Comparison of ENCODE assay signal across 16 mouse cellular contexts in the genomic region with DNA sequence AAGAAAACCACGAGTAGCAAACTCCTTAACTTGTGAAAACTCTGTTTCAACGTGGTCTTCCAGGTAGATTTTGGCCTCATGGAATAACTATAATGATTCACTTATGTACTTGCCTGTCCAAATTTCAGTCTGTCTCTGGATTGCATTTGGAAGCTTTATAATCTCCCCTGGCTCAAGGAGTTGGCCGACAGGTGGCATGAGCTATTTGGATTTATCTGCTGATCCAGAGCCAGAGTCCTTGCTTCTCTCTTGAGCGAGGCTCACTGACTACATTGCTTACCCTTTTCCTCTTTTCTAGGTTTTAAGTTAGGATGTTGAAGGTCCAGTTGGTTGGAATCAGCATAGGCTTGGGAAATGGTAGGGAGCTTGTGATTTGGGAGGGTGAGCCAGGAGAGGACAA.
DNase-seq lines count a peak whose midpoint lies in the region.
"Had no signal": no experiment of that assay in that cellular context is flagged by ENCODE, and none has a peak within 500 bp of the region (broad histone marks: within the 10 kb centered on the region; RNA-seq: fewer than 3 reads in every experiment).

No protein-coding gene starts in this region.

- H3K27me3 ChIP-seq in heart, embryonic 10.5 days (ENCODE audit: insufficient read depth, poor library complexity, severe bottlenecking): no peaks in the 10 kb centered on the region
- H3K27me3 ChIP-seq: embryonic facial prominence, embryonic 13.5 days; forebrain, embryonic 12.5 days; hindbrain, embryonic 13.5 days; intestine, embryonic 15.5 days had no signal

- H3K4me1 ChIP-seq in heart, embryonic 10.5 days: no peaks in the 10 kb centered on the region
- H3K4me1 ChIP-seq: embryonic facial prominence, embryonic 13.5 days; forebrain, embryonic 12.5 days; hindbrain, embryonic 13.5 days; intestine, embryonic 15.5 days had no signal

- H3K9me3 ChIP-seq in heart, embryonic 10.5 days: no peaks in the 10 kb centered on the region
- H3K9me3 ChIP-seq: embryonic facial prominence, embryonic 13.5 days; forebrain, embryonic 12.5 days; hindbrain, embryonic 13.5 days; intestine, embryonic 15.5 days had no signal

- no peaks in the 10 kb centered on the region for H3K36me3 ChIP-seq in heart, embryonic 10.5 days
- H3K36me3 ChIP-seq: embryonic facial prominence, embryonic 13.5 days; forebrain, embryonic 12.5 days; hindbrain, embryonic 13.5 days; intestine, embryonic 15.5 days had no signal

- no peak overlapping the region for H3K4me3 ChIP-seq in heart, embryonic 10.5 days
- H3K4me3 ChIP-seq: embryonic facial prominence, embryonic 13.5 days; forebrain, embryonic 12.5 days; hindbrain, embryonic 13.5 days; intestine, embryonic 15.5 days had no signal

- intact Hi-C loops in left cerebral cortex, postnatal 4 days (cut with DNase I): no loop called here
- intact Hi-C loops in left cerebral cortex, postnatal 10 days (cut with DNase I): no loop called here

- peak; percentile 10 for DNase-seq in left cerebral cortex, postnatal 4 days
- DNase-seq in left cerebral cortex, postnatal 10 days (ENCODE audit: extremely low spot score in 1 of 2, low spot score in 2 of 2): no peak
- peak; percentile 53 for DNase-seq in cerebellum, adult 8-10 months
- peak; percentile 63 to 76 for DNase-seq in cerebellum, postnatal 14 days
- DNase-seq in heart, embryonic 10.5 days (ENCODE audit: low spot score): no peak
- DNase-seq in gastrocnemius, postnatal 4 days (ENCODE audit: low spot score in 2 of 2): no peak
- no peak for DNase-seq in frontal cortex, postnatal 14 days (ENCODE audit: low spot score in 2 of 2)
- DNase-seq: adrenal gland, postnatal 10 days; gastrocnemius, postnatal 14 days; heart, postnatal 10 days; heart, postnatal 4 days; kidney, adult 2 months had no signal

- H3K27ac ChIP-seq in heart, embryonic 10.5 days: no peak overlapping the region
- H3K27ac ChIP-seq: embryonic facial prominence, embryonic 13.5 days; forebrain, embryonic 12.5 days; hindbrain, embryonic 13.5 days; intestine, embryonic 15.5 days had no signal

- WGBS in heart, embryonic 10.5 days: 78% methylated on average over 4 of the region's 4 CpGs

Comparison
In these comparisons a context has a peak if more than half of its experiments do, and no peak if none do; other contexts are left out.
1. DNase-seq: peak in left cerebral cortex, postnatal 4 days (single experiment), cerebellum, adult 8-10 months (single experiment) and cerebellum, postnatal 14 days (2 of 2); none in left cerebral cortex, postnatal 10 days (0 of 2), heart, embryonic 10.5 days (single experiment), gastrocnemius, postnatal 4 days (0 of 2) and frontal cortex, postnatal 14 days (0 of 2).